Mouse (Mus musculus) G1E (cell line): ENCODE data around the gene Xntrpc.

Source experiments
- CTCF ChIP-seq: IDR thresholded peaks from 2 replicates; pipeline ENCODE4 v1.5.1; 2012; ENCODE audit warnings: low read depth, low read length, inconsistent platforms, mixed read lengths
- GATA1 ChIP-seq: IDR thresholded peaks from 2 replicates; pipeline ENCODE4 v1.6.1; 2012; ENCODE audit warnings: borderline replicate concordance, low read length, inconsistent platforms, mixed read lengths

- TF ChIP-seq CTCF = no peak
- TF ChIP-seq GATA1 = no peak
These were observed 46.9 kb upstream of the Xntrpc start, which contains the start of gene Il18bp for GRCm38 (mm10) chr7:102018590-102018989.
